Mouse (Mus musculus) heart, postnatal 0 days (tissue): ENCODE data around the gene Usp39. TPM values are rescaled to one million over a fixed set of nuclear protein-coding genes. Genes with fewer than 3 reads are reported as not detected.

Source experiments
- ATAC-seq: fragments of 200-750 bp; cut with Nextera tagmentation; 2 replicates; pipeline ENCODE4 v1.8.0; 2017; ENCODE audit warnings: low read depth, moderate number of reproducible peaks, moderate library complexity; ENCODE audit not compliant: insufficient read depth
- DNase-seq: peaks from one replicate; pipeline ENCODE4 v3.0.0-alpha.2; 2016; ENCODE audit warnings: low spot score
- H3K27ac ChIP-seq: fragments of 300-500 bp; sonication (generic); 2 replicates; pipeline ENCODE4 v1.5.1; 2014; ENCODE audit warnings: low read depth, mild to moderate bottlenecking
- H3K27me3 ChIP-seq: fragments of 300-500 bp; sonication (generic); 2 replicates; pipeline ENCODE4 v1.6.1; 2014; ENCODE audit warnings: low read length, mixed read lengths; ENCODE audit not compliant: control insufficient read depth, insufficient read depth
- H3K36me3 ChIP-seq: fragments of 300-500 bp; sonication (generic); replicated peaks from 2 replicates; pipeline ENCODE4 v1.6.1; 2014; ENCODE audit warnings: low read length, mixed read lengths; ENCODE audit not compliant: control insufficient read depth, insufficient read depth
- H3K4me1 ChIP-seq: fragments of 300-500 bp; sonication (generic); 2 replicates; pipeline ENCODE4 v1.6.1; 2014; ENCODE audit warnings: antibody characterized with exemption; ENCODE audit not compliant: control insufficient read depth, insufficient read depth
- H3K4me2 ChIP-seq: fragments of 300-500 bp; sonication (generic); 2 replicates; pipeline ENCODE4 v1.6.1; 2014; ENCODE audit warnings: low read depth, mild to moderate bottlenecking, low read length, moderate library complexity
- H3K4me3 ChIP-seq: fragments of 300-500 bp; sonication (generic); 2 replicates; pipeline ENCODE4 v1.5.1; 2014; ENCODE audit warnings: low read depth, low read length
- H3K9ac ChIP-seq: fragments of 300-500 bp; sonication (generic); replicated peaks from 2 replicates; pipeline ENCODE4 v1.6.1; 2014; ENCODE audit warnings: low read depth, low read length, mixed read lengths
- H3K9me3 ChIP-seq: fragments of 300-500 bp; sonication (generic); replicated peaks from 2 replicates; pipeline ENCODE4 v1.6.1; 2016; ENCODE audit warnings: low read length; ENCODE audit not compliant: control insufficient read depth
- CTCF ChIP-seq: IDR thresholded peaks from 2 replicates; pipeline ENCODE4 v1.5.1; 2016; ENCODE audit warnings: antibody characterized with exemption, control low read depth, low read depth
- EP300 ChIP-seq: IDR thresholded peaks from 2 replicates; pipeline ENCODE4 v1.6.1; 2016; ENCODE audit warnings: antibody characterized with exemption, low read depth
- WGBS: fragments of 180-500 bp; shearing (Covaris S2); extraction: QIAGEN DNeasy Blood & Tissue Kit; methylation state at CpG from one replicate; pipeline ENCODE4 v1.1.7; 2014; 5-methylcytosine and 5-hydroxymethylcytosine counted together
- polyA plus RNA-seq: library from polyadenylated mRNA; unstranded; fragments of >200 nt; fragmentation: Nextera tagmentation; extraction: Ambion mirVana; gene quantifications from 2 replicates; pipeline ENCODE4 v1.2.1, GENCODE M21; 2015
- total RNA-seq: library from RNA; depleted of rRNA; stranded (reverse); fragments of >200 nt; gene quantifications from 2 replicates; pipeline ENCODE4 v1.2.3, GENCODE M21; 2014; ENCODE audit warnings: low replicate concordance

Usp39 gene
- total and polyA plus RNA-seq, 2 experiments from 2014 or later: 16.9 to 50.9 TPM

- Histone ChIP-seq H3K27me3 (no peaks in the 10 kb centered on the region), H3K27ac (no peak overlapping the region), H3K4me3 (no peak overlapping the region), H3K4me2 (no peak overlapping the region), H3K36me3 (0 out of 2 replicates have a peak, but pooled peaks cover 6% of the 10 kb centered on the region), H3K9me3 (no peaks in the 10 kb centered on the region), H3K9ac (no peak overlapping the region), H3K4me1 (peaks cover 31% of the 10 kb centered on the region)
- DNase-seq (no peak), ATAC-seq (no peak)
- 71% methylated on average over 4 of the region's 4 CpGs for WGBS
- TF ChIP-seq CTCF (no peak), EP300 (no peak)
Observed at GRCm38 (mm10) chr6:72369557-72369956, 24.6 kb upstream of the Usp39 start.

GRCm38 (mm10) chr6:72367460-72367974 lies 22.5 kb upstream of the Usp39 start:
- 0 out of 2 replicates have a peak, but pooled peaks cover 6% of the 10 kb centered on the region for H3K36me3 ChIP-seq
- H3K4me1 ChIP-seq: peaks cover 13% of the 10 kb centered on the region
- H3K4me2 ChIP-seq: no peak overlapping the region
- H3K4me3 ChIP-seq: no peak overlapping the region
- H3K27me3 ChIP-seq: no peaks in the 10 kb centered on the region
- TF ChIP-seq CTCF (no peak), EP300 (no peak)
- DNase-seq: no peak
- no peaks in the 10 kb centered on the region for H3K9me3 ChIP-seq
- H3K9ac ChIP-seq: no peak overlapping the region
- WGBS: 79% methylated on average over 4 of the region's 4 CpGs
- ATAC-seq: no peak
- no peak overlapping the region for H3K27ac ChIP-seq

DNA sequence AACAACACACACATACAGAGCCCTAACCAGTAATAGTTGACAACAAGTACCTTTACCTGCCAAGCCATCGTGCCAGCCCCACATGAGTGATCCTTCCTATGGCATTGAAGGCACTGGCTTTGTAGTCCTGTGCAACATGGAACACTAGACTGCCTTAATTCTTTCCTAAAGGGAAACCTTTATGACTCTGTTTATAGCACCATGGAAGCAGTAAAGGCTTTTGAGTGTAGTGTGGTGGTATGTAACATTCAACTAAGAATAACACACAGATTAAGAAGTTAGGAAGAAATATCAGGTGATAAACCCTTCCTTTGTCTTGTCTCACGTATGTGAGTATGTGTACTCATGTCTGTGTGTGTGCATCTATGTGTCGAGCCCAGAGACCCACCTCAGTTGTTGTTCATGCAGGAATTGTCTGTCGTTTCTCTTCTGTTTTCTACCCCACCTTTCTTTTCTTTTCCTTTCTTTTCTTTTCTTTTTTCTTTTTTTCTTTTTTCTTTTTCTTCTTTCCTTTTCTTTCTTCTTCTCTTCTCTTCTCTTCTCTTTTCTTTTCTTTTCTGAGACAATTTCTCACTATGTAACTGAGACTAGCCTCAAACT lies 22.0 kb upstream of the Usp39 start, which contains the start of gene Rnf181:
Gene Rnf181 (minus strand): TSS at position 113 of the 600 bp plus-strand sequence.
- Histone ChIP-seq H3K4me1 (peaks cover 13% of the 10 kb centered on the region), H3K9me3 (no peaks in the 10 kb centered on the region), H3K36me3 (0 out of 2 replicates have a peak, but pooled peaks cover 6% of the 10 kb centered on the region), H3K27me3 (no peaks in the 10 kb centered on the region), H3K4me3 (no peak within 1 kb of the TSS), H3K9ac (no peak within 1 kb of the TSS), H3K27ac (no peak within 1 kb of the TSS), H3K4me2 (no peak within 1 kb of the TSS)
- ATAC-seq: no peak
- 68% methylated on average over 4 of the region's 4 CpGs for WGBS
- DNase-seq: no peak
- TF ChIP-seq CTCF (no peak), EP300 (no peak)

DNA sequence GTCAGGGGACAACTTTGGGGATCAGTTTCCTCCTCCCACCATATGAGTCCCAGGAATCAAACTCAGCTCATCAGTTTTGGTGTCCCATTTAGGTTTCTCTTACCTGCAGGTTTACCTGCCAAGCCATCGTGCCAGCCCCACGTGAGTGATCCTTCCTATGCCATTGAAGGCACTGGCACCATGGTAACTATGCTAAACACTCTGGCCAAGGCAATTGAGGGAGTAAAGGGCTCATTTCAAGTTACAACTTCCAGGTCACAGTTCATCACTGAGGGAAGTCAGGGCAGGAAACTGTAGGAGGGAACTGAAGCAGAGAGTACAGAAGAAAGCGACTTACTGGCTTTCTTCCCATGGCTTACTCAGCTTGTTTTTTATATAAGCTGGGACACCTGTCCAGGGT lies 21.3 kb upstream of the Usp39 start:
- ATAC-seq (no peak), DNase-seq (no peak)
- Histone ChIP-seq H3K4me2 (no peak overlapping the region), H3K4me1 (peaks cover 14% of the 10 kb centered on the region), H3K9me3 (no peaks in the 10 kb centered on the region), H3K27me3 (no peaks in the 10 kb centered on the region), H3K4me3 (no peak overlapping the region), H3K27ac (no peak overlapping the region), H3K36me3 (0 out of 2 replicates have a peak, but pooled peaks cover 6% of the 10 kb centered on the region), H3K9ac (no peak overlapping the region)
- 50% methylated on average over 3 of the region's 3 CpGs for WGBS
- TF ChIP-seq EP300: no peak
- no peak for TF ChIP-seq CTCF

DNA sequence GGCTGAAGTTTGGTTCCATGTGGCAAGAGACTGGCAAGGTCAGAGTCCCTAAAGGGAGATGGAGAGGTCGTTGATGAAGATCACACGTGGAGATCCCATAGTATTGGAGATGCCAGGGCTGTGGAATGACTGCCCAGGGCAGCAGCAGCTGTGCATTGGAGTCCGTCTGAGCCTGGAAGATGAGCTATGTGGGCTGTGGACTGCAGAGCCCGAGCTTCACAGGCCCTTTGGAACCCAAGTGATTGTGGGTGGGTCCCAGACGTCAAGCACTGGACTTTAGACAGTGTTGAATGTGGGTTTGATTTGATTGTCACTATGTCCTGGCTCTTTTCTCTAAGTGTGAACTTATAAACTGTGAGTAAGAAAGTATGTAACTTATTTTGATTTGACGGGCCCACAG lies 20.0 kb upstream of the Usp39 start:
- Histone ChIP-seq H3K4me3 (no peak overlapping the region), H3K4me1 (peaks cover 9% of the 10 kb centered on the region)
- no peak for ATAC-seq

More for the DNA sequence above, 20.0 kb upstream of the Usp39 start:
- H3K27me3 ChIP-seq: no peaks in the 10 kb centered on the region
- H3K9ac ChIP-seq: no peak overlapping the region
- no peaks in the 10 kb centered on the region for H3K9me3 ChIP-seq
- 0 out of 2 replicates have a peak, but pooled peaks cover 9% of the 10 kb centered on the region for H3K36me3 ChIP-seq
- TF ChIP-seq CTCF: no peak
- no peak for TF ChIP-seq EP300
- no peak overlapping the region for H3K27ac ChIP-seq
- no peak for DNase-seq
- WGBS: 59% methylated on average over 6 of the region's 6 CpGs
- no peak overlapping the region for H3K4me2 ChIP-seq
